Mouse (Mus musculus): Measurements from ENCODE around the gene Dcaf5.

DNA sequence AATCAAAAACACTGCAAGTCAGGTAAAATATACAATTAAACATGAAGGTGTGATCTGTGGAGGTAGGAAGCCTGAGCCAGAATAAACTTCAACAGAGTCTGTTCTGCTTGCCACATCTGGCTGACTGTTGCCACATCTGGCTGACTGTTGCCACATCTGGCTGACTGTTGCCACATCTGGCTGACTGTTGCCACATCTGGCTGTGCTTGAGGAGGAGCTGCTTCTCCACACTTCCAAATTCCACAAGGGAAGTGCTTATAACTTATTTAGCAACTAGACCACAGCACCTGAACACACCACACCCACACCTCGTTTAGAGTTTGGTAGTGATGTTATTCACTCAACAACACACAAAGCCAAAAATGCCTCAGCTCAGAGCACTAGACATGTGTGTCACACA, 74.7 kb downstream of the Dcaf5 start:
- TF ChIP-seq POLR2A (IDR thresholded peaks at IDR 0.05; ENCODE audit: extremely low read depth, insufficient read depth, low read length) (no peak), CTCF (IDR thresholded peaks at IDR 0.05; ENCODE audit: low read depth, low read length) (no peak)

All from liver, adult 2 months (tissue).